Mouse (Mus musculus): ENCODE measurements at regions not wholly inside any gene's neighbourhood (a gene's known extent, or its start where the extent isn't known, plus 50 kb on each side); places are given as distances from the start of the nearest gene placed in this dataset.

DNA sequence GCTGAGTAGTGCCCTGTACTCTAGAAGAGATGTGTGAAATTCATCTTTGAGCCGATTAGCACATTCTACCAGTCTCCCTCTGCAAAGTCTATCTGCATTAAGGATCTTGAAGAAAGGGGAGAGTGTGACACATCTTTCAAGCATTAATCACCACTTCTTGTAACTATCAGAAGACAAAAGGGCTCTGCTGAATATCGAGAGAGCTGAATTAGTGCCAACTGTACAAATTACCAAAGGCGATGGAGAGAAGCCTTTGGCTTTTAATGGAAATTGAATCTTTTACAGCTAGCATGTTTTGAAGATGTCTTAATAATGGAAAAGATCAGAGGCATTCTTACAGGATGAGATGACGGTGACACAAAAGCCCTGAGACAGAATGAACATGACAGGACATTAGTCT is 97.2 kb upstream of the Pam start:
- 65% methylated on average over 4 of the region's 4 CpGs for WGBS
- no peak overlapping the region for H3K4me2 ChIP-seq (ENCODE audit: low read depth, low read length)

DNA sequence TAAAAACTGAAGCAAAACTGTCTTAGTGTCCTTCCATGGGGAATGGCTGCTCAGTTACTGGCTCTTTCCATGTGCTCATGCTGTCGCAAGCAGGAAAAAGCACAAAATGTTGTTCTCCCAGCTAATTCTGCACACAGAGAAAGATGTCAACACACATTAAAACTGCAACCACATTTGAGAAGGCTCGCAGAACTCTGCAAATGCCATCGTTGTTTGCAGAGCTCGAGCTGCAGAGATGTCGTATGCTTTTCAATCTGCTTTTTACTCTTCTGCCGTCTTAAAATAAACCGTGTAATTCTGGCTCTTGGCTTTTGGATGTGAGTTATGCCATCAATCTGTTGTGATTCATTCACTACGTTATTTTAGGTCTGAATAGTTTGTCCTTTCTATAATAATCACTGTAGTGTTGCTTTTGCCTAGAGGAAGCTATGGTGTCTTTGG is 96.6 kb upstream of the Pam start:
- Histone ChIP-seq H3K9me3 (ENCODE audit: control insufficient read depth, low read length) (no peaks in the 10 kb centered on the region), H3K36me3 (ENCODE audit: control insufficient read depth, insufficient read depth, low read length) (no peaks in the 10 kb centered on the region), H3K4me3 (ENCODE audit: low read length) (no peak overlapping the region), H3K4me1 (ENCODE audit: control insufficient read depth, insufficient read depth, low read length) (0 out of 2 replicates have a peak, but pooled peaks cover 2% of the 10 kb centered on the region), H3K4me2 (ENCODE audit: low read depth, low read length) (no peak overlapping the region), H3K27ac (ENCODE audit: low read length) (no peak overlapping the region), H3K9ac (ENCODE audit: low read depth, low read length) (no peak overlapping the region), H3K27me3 (replicated peaks; ENCODE audit: control insufficient read depth, insufficient read depth, low read length) (no peaks in the 10 kb centered on the region)
- ATAC-seq: no peak
- 42% methylated on average over 8 of the region's 8 CpGs for WGBS

More for the DNA sequence above, 97.2 kb upstream of the Pam start:
- H3K9me3 ChIP-seq (ENCODE audit: control insufficient read depth, low read length): no peaks in the 10 kb centered on the region
- H3K27ac ChIP-seq (ENCODE audit: low read length): no peak overlapping the region
- 0 out of 2 replicates have a peak, but pooled peaks cover 2% of the 10 kb centered on the region for H3K4me1 ChIP-seq (ENCODE audit: control insufficient read depth, insufficient read depth, low read length)
- ATAC-seq: no peak
- no peak overlapping the region for H3K4me3 ChIP-seq (ENCODE audit: low read length)
- no peak overlapping the region for H3K9ac ChIP-seq (ENCODE audit: low read depth, low read length)
- no peaks in the 10 kb centered on the region for H3K27me3 ChIP-seq (replicated peaks; ENCODE audit: control insufficient read depth, insufficient read depth, low read length)
- no peaks in the 10 kb centered on the region for H3K36me3 ChIP-seq (ENCODE audit: control insufficient read depth, insufficient read depth, low read length)

DNA sequence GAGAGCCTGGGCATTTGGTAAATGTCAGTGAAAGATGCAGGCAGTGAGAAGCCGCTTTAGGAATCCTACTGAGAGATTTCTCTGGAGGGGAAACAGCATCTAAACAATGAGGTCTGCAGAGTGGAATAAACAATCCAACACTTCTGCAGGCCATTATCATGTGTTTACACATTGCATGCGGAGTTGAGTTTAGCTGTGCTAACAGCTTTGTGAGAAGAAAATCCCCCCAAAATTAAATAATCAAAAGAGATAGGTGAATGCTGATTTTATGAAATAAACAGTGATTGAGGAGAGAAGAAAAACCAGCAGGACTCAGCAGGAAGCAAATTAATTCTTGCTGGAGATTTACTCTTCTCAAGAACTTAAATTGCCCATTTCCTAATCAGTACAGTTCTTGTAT is 95.9 kb upstream of the Pam start:
- H3K4me3 ChIP-seq (ENCODE audit: low read length): no peak overlapping the region
- 0 out of 2 replicates have a peak, but pooled peaks cover 2% of the 10 kb centered on the region for H3K4me1 ChIP-seq (ENCODE audit: control insufficient read depth, insufficient read depth, low read length)
- no peak overlapping the region for H3K4me2 ChIP-seq (ENCODE audit: low read depth, low read length)
- no peak overlapping the region for H3K27ac ChIP-seq (ENCODE audit: low read length)
- WGBS: 37% methylated on average over 2 of the region's 2 CpGs
- no peak overlapping the region for H3K9ac ChIP-seq (ENCODE audit: low read depth, low read length)
- no peaks in the 10 kb centered on the region for H3K36me3 ChIP-seq (ENCODE audit: control insufficient read depth, insufficient read depth, low read length)
- ATAC-seq: no peak
- no peaks in the 10 kb centered on the region for H3K9me3 ChIP-seq (ENCODE audit: control insufficient read depth, low read length)
- no peaks in the 10 kb centered on the region for H3K27me3 ChIP-seq (replicated peaks; ENCODE audit: control insufficient read depth, insufficient read depth, low read length)

DNA sequence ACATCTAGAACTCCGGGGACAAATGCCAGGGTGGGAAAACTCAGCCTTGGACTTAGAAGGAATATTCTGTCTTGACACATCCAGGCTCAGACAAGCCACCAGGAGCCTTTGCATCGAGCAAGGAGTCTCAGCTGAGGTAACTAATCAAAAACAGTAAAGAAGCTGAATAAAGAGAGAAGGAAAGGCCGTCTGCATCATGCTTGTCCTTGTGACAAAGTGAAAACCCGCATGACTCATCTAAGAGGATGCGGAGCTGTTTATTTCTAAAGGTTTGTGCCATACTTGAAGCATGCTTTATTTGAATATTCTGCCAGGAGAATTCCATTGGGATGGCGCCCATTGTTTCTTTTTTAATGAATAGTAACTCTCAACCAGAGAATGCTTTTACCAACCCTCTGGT is 95.3 kb upstream of the Pam start:
- H3K4me3 ChIP-seq (ENCODE audit: low read length): no peak overlapping the region
- no peaks in the 10 kb centered on the region for H3K9me3 ChIP-seq (ENCODE audit: control insufficient read depth, low read length)
- no peaks in the 10 kb centered on the region for H3K36me3 ChIP-seq (ENCODE audit: control insufficient read depth, insufficient read depth, low read length)
- WGBS: 44% methylated on average over 6 of the region's 6 CpGs
- no peak for ATAC-seq
- 0 out of 2 replicates have a peak, but pooled peaks cover 2% of the 10 kb centered on the region for H3K4me1 ChIP-seq (ENCODE audit: control insufficient read depth, insufficient read depth, low read length)
- H3K4me2 ChIP-seq (ENCODE audit: low read depth, low read length): no peak overlapping the region
- H3K27me3 ChIP-seq (replicated peaks; ENCODE audit: control insufficient read depth, insufficient read depth, low read length): no peaks in the 10 kb centered on the region
- no peak overlapping the region for H3K27ac ChIP-seq (ENCODE audit: low read length)
- no peak overlapping the region for H3K9ac ChIP-seq (ENCODE audit: low read depth, low read length)

DNA sequence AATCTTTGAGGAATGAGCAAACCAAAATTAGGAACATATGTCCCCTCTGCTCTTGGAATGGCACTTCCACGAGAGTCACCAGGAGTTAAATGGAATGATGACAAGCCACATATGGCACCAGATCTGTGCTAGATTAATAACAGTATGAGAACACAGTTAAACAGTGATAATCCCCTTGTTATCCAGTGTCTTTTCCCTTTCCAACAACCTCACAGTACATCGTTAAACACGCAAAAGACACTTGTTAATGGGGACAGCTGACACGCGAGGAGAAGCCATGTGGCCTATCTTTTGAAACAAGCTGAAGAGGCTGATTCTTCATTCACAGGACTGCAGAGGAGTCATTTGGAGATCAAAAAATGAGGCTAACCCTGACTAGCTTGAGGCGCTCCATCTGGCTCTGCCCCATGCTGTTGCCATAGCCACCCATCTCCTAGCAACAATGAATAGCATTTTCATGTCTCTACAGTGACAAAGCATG is 94.6 kb upstream of the Pam start:
- Histone ChIP-seq H3K9ac (ENCODE audit: low read depth, low read length) (no peak overlapping the region), H3K9me3 (ENCODE audit: control insufficient read depth, low read length) (no peaks in the 10 kb centered on the region), H3K36me3 (ENCODE audit: control insufficient read depth, insufficient read depth, low read length) (no peaks in the 10 kb centered on the region), H3K4me1 (ENCODE audit: control insufficient read depth, insufficient read depth, low read length) (0 out of 2 replicates have a peak, but pooled peaks cover 2% of the 10 kb centered on the region), H3K4me3 (ENCODE audit: low read length) (no peak overlapping the region), H3K27me3 (replicated peaks; ENCODE audit: control insufficient read depth, insufficient read depth, low read length) (no peaks in the 10 kb centered on the region), H3K27ac (ENCODE audit: low read length) (no peak overlapping the region), H3K4me2 (ENCODE audit: low read depth, low read length) (no peak overlapping the region)
- ATAC-seq: peak; percentile 70; the same call in 1 of the 2 replicates
- WGBS: 47% methylated on average over 6 of the region's 6 CpGs

DNA sequence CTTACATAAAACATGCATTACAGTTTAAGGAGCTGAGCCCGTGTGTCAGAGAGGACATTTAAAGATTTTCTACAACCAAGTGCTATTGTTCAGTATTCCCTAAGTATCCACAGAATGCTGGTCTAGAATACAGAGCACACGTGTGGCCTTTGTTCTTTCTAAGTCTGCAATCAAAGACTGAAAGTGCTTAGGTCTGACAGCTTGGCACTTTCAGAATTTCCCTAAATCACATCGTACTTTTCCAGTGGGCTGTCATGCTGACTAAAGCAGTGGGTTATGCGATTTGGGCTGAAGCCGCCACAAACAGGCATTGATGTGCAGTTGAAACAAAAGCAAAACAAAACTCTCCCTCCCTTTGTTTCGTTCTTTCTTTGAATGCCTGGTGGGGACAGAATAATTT is 84.9 kb upstream of the Pam start:
- H3K27ac ChIP-seq (ENCODE audit: low read length): no peak overlapping the region
- ATAC-seq: no peak
- no peaks in the 10 kb centered on the region for H3K36me3 ChIP-seq (ENCODE audit: control insufficient read depth, insufficient read depth, low read length)
- no peak overlapping the region for H3K4me2 ChIP-seq (ENCODE audit: low read depth, low read length)
- 57% methylated on average over 6 of the region's 6 CpGs for WGBS
- H3K4me3 ChIP-seq (ENCODE audit: low read length): no peak overlapping the region
- H3K9me3 ChIP-seq (ENCODE audit: control insufficient read depth, low read length): no peaks in the 10 kb centered on the region
- no peaks in the 10 kb centered on the region for H3K4me1 ChIP-seq (ENCODE audit: control insufficient read depth, insufficient read depth, low read length)
- H3K27me3 ChIP-seq (replicated peaks; ENCODE audit: control insufficient read depth, insufficient read depth, low read length): no peaks in the 10 kb centered on the region
- H3K9ac ChIP-seq (ENCODE audit: low read depth, low read length): no peak overlapping the region

DNA sequence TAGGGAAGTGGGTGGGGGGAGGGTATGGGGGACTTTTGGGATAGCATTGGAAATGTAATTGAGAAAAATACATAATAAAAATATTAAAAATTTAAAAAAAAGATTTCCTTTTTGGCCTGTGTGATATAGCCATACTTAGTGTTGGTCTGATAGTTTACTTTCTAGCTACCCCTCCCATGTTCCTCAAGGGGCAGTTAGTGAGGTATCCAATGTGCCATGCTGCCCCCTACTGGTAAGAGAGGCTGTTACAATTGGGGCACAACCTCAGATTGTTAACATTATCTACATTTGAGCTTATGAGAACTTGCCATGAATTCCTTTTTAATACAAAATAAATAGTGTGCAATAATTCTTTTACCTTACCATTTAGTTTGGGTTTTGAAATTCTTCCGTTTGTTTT is 83.6 kb upstream of the Pam start:
- no peak for ATAC-seq
- Histone ChIP-seq H3K9me3 (ENCODE audit: control insufficient read depth, low read length) (no peaks in the 10 kb centered on the region), H3K27me3 (replicated peaks; ENCODE audit: control insufficient read depth, insufficient read depth, low read length) (no peaks in the 10 kb centered on the region), H3K4me2 (ENCODE audit: low read depth, low read length) (no peak overlapping the region), H3K36me3 (ENCODE audit: control insufficient read depth, insufficient read depth, low read length) (no peaks in the 10 kb centered on the region), H3K9ac (ENCODE audit: low read depth, low read length) (no peak overlapping the region), H3K27ac (ENCODE audit: low read length) (no peak overlapping the region), H3K4me1 (ENCODE audit: control insufficient read depth, insufficient read depth, low read length) (no peaks in the 10 kb centered on the region), H3K4me3 (ENCODE audit: low read length) (no peak overlapping the region)
- WGBS: 48% methylated on average over 1 of the region's 1 CpGs

DNA sequence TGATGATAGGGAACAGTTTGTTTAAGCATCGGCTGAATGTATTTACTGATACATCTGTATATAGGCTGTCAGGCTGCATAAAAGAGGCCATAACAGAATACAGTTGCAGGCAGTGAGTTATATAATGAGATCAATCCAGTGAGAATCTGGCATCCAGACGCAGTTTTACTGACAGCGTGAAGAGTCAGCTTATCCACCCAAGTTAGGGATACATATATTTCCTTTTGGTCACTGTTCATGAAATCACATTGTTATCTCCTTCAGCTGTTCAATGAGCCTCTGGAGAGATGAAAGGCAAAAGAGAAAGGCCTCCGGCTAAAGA is 79.3 kb upstream of the Pam start:
- Histone ChIP-seq H3K27me3 (replicated peaks; ENCODE audit: control insufficient read depth, insufficient read depth, low read length) (no peaks in the 10 kb centered on the region), H3K9me3 (ENCODE audit: control insufficient read depth, low read length) (no peaks in the 10 kb centered on the region), H3K4me2 (ENCODE audit: low read depth, low read length) (no peak overlapping the region), H3K4me1 (ENCODE audit: control insufficient read depth, insufficient read depth, low read length) (no peaks in the 10 kb centered on the region), H3K4me3 (ENCODE audit: low read length) (no peak overlapping the region), H3K36me3 (ENCODE audit: control insufficient read depth, insufficient read depth, low read length) (no peaks in the 10 kb centered on the region), H3K27ac (ENCODE audit: low read length) (0 out of 2 replicates have a peak overlapping the region, but pooled peaks have one; percentile 35), H3K9ac (ENCODE audit: low read depth, low read length) (no peak overlapping the region)
- ATAC-seq: peak; percentile 50; the same call in 1 of the 2 replicates
- WGBS: 48% methylated on average over 4 of the region's 4 CpGs

DNA sequence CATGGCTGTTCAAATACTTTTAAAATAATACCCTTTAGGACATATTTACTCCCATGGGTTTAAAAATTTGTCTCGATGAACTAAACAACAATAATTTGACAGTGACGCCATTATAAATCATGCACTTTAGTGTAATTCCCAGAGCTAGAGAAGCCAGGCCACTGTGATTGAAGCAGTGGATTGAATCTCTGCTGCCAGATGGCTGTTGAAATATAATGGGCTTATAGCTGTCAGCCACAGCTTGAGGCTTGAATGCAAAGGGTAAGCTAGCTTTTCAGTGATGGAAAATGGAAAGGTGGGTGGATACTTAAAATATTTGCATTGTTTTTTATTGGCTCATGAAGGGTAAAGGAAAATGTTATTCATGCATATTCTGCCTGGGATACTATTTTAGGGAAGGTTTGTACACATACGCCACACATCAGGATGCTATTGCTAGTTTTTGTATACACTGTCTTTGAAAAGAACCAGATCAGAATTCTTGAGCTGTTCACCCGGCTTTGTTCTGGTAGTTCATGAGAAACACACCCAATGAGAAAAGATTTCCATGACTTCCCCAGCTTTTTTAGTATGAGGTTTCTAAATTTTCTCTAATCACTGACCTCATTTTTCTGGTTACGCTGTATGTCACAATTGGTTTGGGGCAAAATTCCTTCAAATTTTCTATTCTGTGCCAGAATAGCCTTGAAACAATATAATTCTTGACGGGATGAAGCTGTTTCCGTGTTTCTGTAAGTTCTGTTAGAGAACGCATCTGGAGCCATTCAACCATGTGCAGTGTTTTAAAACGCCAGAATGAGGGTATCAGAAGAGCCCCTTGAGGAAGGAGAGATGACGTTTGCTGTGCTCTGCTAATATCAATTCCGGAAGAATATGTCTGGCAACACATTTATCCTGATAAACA is 78.7 kb upstream of the Pam start:
- Histone ChIP-seq H3K36me3 (ENCODE audit: control insufficient read depth, insufficient read depth, low read length) (no peaks in the 10 kb centered on the region), H3K4me1 (ENCODE audit: control insufficient read depth, insufficient read depth, low read length) (no peaks in the 10 kb centered on the region), H3K27ac (ENCODE audit: low read length) (peak overlapping the region; percentile 35; the same call in 1 of the 2 replicates), H3K4me3 (ENCODE audit: low read length) (no peak overlapping the region), H3K9me3 (ENCODE audit: control insufficient read depth, low read length) (no peaks in the 10 kb centered on the region), H3K4me2 (ENCODE audit: low read depth, low read length) (no peak overlapping the region), H3K9ac (ENCODE audit: low read depth, low read length) (no peak overlapping the region), H3K27me3 (replicated peaks; ENCODE audit: control insufficient read depth, insufficient read depth, low read length) (no peaks in the 10 kb centered on the region)
- ATAC-seq: peak; percentile 59
- 44% methylated on average over 11 of the region's 11 CpGs for WGBS

All from intestine, embryonic 16.5 days (tissue).